Mouse (Mus musculus) kidney, embryonic 14.5 days (tissue): ENCODE results near the gene Astn2. TPM values are rescaled to one million over a fixed set of nuclear protein-coding genes. Genes with fewer than 3 reads are reported as not detected.

Source experiments
- ATAC-seq: fragments of 200-750 bp; cut with Nextera tagmentation; 2 replicates; pipeline ENCODE4 v1.8.0; 2017; ENCODE audit warnings: moderate number of reproducible peaks, mild to moderate bottlenecking, moderate TSS enrichment, moderate library complexity; ENCODE audit not compliant: low FRiP score, low TSS enrichment
- H3K27ac ChIP-seq: fragments of 300-500 bp; sonication (generic); 2 replicates; pipeline ENCODE4 v1.5.1; 2014; ENCODE audit warnings: low read depth, mild to moderate bottlenecking, low read length, moderate library complexity, mixed read lengths
- H3K27me3 ChIP-seq: fragments of 300-500 bp; sonication (generic); 2 replicates; pipeline ENCODE4 v1.6.1; 2014; ENCODE audit warnings: mild to moderate bottlenecking, low read length; ENCODE audit not compliant: control insufficient read depth, insufficient read depth
- H3K36me3 ChIP-seq: fragments of 300-500 bp; sonication (generic); 2 replicates; pipeline ENCODE4 v1.6.1; 2014; ENCODE audit warnings: low read length, mixed read lengths; ENCODE audit not compliant: control insufficient read depth, insufficient read depth
- H3K4me1 ChIP-seq: fragments of 300-500 bp; sonication (generic); 2 replicates; pipeline ENCODE4 v1.6.1; 2014; ENCODE audit warnings: low read length, mixed read lengths; ENCODE audit not compliant: control insufficient read depth, insufficient read depth
- H3K4me2 ChIP-seq: fragments of 300-500 bp; sonication (generic); replicated peaks from 2 replicates; pipeline ENCODE4 v1.6.1; 2014; ENCODE audit warnings: low read depth, mild to moderate bottlenecking, low read length
- H3K4me3 ChIP-seq: fragments of 300-500 bp; sonication (generic); 2 replicates; pipeline ENCODE4 v1.5.1; 2014; ENCODE audit warnings: mild to moderate bottlenecking, low read length
- H3K9ac ChIP-seq: fragments of 300-500 bp; sonication (generic); 2 replicates; pipeline ENCODE4 v1.6.1; 2014; ENCODE audit warnings: low read depth, mild to moderate bottlenecking, low read length, moderate library complexity
- H3K9me3 ChIP-seq: fragments of 300-500 bp; sonication (generic); 2 replicates; pipeline ENCODE4 v1.6.1; 2016; ENCODE audit warnings: low read length; ENCODE audit not compliant: control insufficient read depth
- WGBS: fragments of 180-500 bp; shearing (Covaris S2); extraction: QIAGEN DNeasy Blood & Tissue Kit; methylation state at CpG from one replicate; pipeline ENCODE4 v1.1.7; 2014; 5-methylcytosine and 5-hydroxymethylcytosine counted together
- polyA plus RNA-seq: library from polyadenylated mRNA; unstranded; fragments of >200 nt; fragmentation: Nextera tagmentation; extraction: Ambion mirVana; gene quantifications from 2 replicates; pipeline ENCODE4 v1.2.1, GENCODE M21; 2014

Gene Astn2
- polyA plus RNA-seq, 1 experiment from 2014 or later = 0.60 TPM

DNA sequence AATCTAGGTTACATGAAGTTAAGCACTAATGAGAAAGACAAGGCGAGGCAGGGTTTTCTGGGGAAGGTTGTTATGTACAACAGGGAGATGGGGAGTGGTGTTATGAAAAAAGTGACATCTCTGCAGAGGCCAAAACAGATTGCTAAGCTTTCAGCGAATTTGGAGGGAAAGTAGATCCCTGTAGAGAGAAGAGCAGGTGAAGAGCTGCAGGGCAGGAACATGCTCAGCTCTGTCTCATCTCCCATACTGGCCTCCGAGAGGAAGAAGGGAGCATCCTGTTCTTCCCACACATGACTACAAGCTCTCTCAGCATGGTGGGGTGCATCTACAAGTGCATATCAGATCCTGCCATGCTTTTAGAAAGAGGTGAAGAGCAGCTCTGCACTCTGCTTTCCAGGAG lies 245.7 kb downstream of the Astn2 start:
- Histone ChIP-seq H3K9ac (no peak overlapping the region), H3K36me3 (no peaks in the 10 kb centered on the region), H3K27ac (no peak overlapping the region), H3K4me2 (no peak overlapping the region), H3K9me3 (no peaks in the 10 kb centered on the region), H3K4me1 (no peaks in the 10 kb centered on the region), H3K4me3 (no peak overlapping the region), H3K27me3 (no peaks in the 10 kb centered on the region)
- no peak for ATAC-seq
- 87% methylated on average over 3 of the region's 3 CpGs for WGBS

DNA sequence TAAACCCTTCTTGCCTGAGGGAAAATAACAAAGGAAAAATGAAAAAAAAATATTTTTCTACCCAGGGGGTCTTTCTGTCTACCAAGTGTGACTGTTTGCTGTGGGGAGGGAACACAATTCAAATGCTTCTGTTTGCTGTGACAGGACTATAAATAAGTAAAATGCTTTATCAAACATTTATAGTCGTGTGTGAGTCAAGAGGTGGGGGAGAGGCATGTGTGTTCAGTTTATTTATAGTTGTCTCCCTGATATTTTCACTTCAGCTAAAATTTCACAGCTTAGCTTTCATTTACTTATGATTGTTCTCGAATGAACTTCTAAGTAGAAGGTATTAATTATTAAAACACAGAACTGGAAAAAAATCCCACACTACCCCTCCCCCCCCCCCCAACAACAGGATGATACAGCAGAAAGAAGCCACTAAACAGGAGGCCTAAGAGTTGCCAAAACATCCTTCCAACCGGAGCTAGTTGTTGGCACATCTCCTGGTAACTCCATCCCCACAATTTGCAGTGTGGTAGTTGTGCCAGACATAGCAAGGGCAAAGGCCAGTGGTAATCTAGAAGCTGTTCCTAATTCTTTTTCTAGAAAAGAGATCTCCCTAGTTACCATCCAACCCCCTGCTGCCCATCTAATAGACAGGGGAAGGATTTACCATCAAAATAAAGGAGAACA lies 246.8 kb downstream of the Astn2 start:
- H3K9ac ChIP-seq = no peak overlapping the region
- no peak for ATAC-seq
- H3K27me3 ChIP-seq = no peaks in the 10 kb centered on the region
- WGBS = 36% methylated on average over 3 of the region's 3 CpGs
- H3K9me3 ChIP-seq = no peaks in the 10 kb centered on the region
- no peaks in the 10 kb centered on the region for H3K36me3 ChIP-seq
- no peak overlapping the region for H3K4me2 ChIP-seq
- H3K4me3 ChIP-seq = no peak overlapping the region
- no peaks in the 10 kb centered on the region for H3K4me1 ChIP-seq
- no peak overlapping the region for H3K27ac ChIP-seq

DNA sequence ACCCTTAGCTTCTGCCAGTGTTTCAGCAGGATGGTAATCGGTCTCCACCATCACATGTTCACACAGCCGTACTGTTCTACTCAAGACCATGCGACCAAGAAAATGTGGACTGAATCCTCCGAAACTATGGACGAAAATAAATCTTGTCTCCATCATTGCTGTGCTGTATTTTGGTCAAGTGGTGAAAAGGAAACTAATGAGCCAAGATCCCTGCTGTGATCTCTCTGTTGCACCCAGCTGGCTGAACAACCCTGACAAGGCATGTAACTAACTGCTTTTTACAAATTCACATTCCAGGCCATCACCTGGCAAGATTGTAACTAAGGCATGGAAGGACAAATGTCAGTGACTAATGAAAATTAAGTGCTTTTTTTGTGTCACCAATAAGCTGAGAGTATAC lies 257.9 kb downstream of the Astn2 start:
- Histone ChIP-seq H3K27ac (no peak overlapping the region), H3K36me3 (no peaks in the 10 kb centered on the region), H3K9me3 (no peaks in the 10 kb centered on the region), H3K4me3 (no peak overlapping the region), H3K9ac (no peak overlapping the region), H3K27me3 (no peaks in the 10 kb centered on the region), H3K4me2 (no peak overlapping the region), H3K4me1 (no peaks in the 10 kb centered on the region)
- WGBS = 90% methylated on average over 5 of the region's 5 CpGs
- no peak for ATAC-seq

DNA sequence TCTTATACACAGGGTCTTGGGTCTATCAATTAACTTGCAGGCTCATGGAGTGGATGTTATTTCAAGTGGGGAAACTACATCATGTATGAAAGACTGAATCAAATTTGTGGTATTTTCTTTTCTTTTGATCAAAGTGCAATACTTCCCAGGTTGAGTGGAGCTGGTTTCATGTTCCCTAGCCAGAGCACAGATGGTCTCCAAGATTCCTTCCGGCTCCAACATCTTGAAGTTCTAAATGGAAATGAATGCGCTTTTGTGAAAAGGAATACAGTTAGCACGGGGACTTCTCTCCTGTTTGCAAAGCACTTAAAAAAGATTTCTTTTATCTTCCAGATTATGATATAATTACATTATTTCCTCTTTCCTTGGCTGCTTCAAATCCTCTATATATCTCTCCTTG lies 278.2 kb downstream of the Astn2 start:
- H3K4me2 ChIP-seq = no peak overlapping the region
- no peaks in the 10 kb centered on the region for H3K27me3 ChIP-seq
- H3K4me3 ChIP-seq = no peak overlapping the region
- H3K9ac ChIP-seq = no peak overlapping the region
- ATAC-seq = no peak
- no peaks in the 10 kb centered on the region for H3K9me3 ChIP-seq
- H3K27ac ChIP-seq = no peak overlapping the region
- no peaks in the 10 kb centered on the region for H3K4me1 ChIP-seq
- no peaks in the 10 kb centered on the region for H3K36me3 ChIP-seq
- 68% methylated on average over 3 of the region's 3 CpGs for WGBS

DNA sequence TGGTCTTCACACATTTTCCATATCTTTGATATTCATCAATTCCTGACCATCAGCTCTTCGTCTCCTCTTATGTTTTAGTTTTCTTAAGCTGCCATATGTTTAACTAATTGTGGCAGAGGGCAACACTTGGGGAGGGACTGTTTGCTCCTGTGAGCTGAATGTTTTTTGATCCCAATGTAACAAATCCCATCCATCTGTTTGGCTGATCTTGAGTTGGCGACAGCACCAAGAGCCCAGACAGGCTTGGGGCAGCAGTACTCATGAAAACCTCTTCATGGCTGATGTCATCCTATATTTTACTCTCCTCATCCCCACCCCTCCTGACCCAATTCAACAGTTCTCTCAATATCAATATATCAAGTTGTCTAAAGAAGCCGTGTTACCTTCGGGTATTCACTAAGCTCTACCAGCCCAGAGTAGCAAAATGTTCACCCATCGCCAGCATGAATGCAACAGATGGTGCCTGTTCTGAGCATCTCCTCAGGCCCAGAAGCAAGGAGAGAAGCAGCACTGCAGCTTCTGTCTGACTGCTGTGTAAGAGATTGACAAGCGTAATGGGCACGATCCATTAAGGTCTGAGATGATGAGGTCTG lies 281.5 kb downstream of the Astn2 start:
- H3K27ac ChIP-seq = no peak overlapping the region
- no peak overlapping the region for H3K9ac ChIP-seq
- no peaks in the 10 kb centered on the region for H3K4me1 ChIP-seq
- H3K27me3 ChIP-seq = no peaks in the 10 kb centered on the region
- no peaks in the 10 kb centered on the region for H3K9me3 ChIP-seq
- no peak overlapping the region for H3K4me3 ChIP-seq
- no peak for ATAC-seq
- WGBS = 85% methylated on average over 7 of the region's 7 CpGs
- H3K4me2 ChIP-seq = no peak overlapping the region
- H3K36me3 ChIP-seq = no peaks in the 10 kb centered on the region

DNA sequence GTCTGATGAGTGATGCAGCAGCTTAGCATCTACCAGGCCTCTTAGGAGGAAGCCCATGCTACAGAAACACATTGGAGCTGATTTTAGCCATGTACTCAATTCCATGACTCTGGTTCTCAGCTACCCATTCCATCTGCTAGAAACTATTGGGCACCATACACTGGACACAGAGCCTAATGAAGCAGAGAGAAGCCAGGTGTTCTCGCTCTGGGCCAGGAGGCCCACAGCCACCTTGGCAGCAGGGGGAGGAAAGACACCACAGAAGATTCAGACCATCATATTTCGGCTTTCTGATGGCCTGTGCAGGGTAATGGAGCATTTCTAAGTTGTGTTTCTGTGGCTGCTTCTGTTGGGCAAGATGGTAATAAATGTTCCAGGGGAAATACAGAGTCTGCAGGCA lies 290.2 kb downstream of the Astn2 start:
- H3K4me1 ChIP-seq = no peaks in the 10 kb centered on the region
- no peak overlapping the region for H3K27ac ChIP-seq
- no peak overlapping the region for H3K4me3 ChIP-seq
- no peaks in the 10 kb centered on the region for H3K36me3 ChIP-seq
- H3K27me3 ChIP-seq = no peaks in the 10 kb centered on the region
- H3K4me2 ChIP-seq = no peak overlapping the region
- WGBS = 72% methylated on average over 2 of the region's 2 CpGs
- no peak for ATAC-seq
- H3K9ac ChIP-seq = no peak overlapping the region
- no peaks in the 10 kb centered on the region for H3K9me3 ChIP-seq

DNA sequence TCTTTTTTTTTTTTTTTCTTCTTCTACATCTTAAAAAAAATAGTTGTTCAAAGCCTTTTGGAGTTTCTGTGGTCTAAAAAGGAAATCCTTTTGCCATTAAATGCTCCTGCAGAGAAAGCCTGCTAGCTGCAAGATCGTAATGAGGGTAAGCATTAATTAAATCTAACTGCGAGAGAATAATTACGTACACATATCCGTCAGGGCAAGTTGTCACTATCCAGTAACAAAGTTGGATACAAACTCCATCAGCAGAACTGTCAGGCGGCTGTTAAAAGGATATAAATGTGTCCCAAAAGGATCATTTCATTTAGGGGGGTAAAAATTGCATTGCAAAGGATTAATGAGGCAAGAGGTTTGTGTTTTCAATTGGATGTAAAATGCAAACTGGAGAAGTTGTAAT lies 302.4 kb downstream of the Astn2 start:
- no peaks in the 10 kb centered on the region for H3K9me3 ChIP-seq
- no peak overlapping the region for H3K4me3 ChIP-seq
- no peaks in the 10 kb centered on the region for H3K27me3 ChIP-seq
- no peaks in the 10 kb centered on the region for H3K4me1 ChIP-seq
- H3K27ac ChIP-seq = no peak overlapping the region
- ATAC-seq = no peak
- H3K4me2 ChIP-seq = no peak overlapping the region
- 30% methylated on average over 5 of the region's 5 CpGs for WGBS
- H3K9ac ChIP-seq = no peak overlapping the region
- no peaks in the 10 kb centered on the region for H3K36me3 ChIP-seq

DNA sequence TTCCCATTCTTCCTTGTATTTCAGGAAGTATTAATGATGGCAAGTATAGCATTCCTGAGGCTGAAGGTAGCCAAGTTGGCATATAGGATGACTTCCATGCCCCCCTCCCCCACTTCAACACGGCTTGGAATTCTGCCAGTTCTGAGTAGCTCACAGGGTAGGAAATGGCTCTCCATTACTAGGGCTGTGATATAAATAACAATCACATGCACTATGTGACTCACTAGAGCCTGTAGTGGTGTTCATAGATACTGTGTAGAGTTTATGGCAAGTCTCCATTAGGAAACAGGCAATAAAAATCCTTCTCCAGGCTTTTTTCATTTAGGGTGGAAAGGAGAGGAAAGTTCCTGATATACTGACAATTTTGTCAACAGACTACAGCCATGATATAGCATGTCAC lies 306.8 kb downstream of the Astn2 start:
- Histone ChIP-seq H3K4me2 (no peak overlapping the region), H3K9me3 (no peaks in the 10 kb centered on the region), H3K27me3 (no peaks in the 10 kb centered on the region), H3K4me3 (no peak overlapping the region), H3K9ac (no peak overlapping the region), H3K4me1 (no peaks in the 10 kb centered on the region), H3K36me3 (no peaks in the 10 kb centered on the region), H3K27ac (no peak overlapping the region)
- no peak for ATAC-seq
- 88% methylated on average over 1 of the region's 1 CpGs for WGBS

DNA sequence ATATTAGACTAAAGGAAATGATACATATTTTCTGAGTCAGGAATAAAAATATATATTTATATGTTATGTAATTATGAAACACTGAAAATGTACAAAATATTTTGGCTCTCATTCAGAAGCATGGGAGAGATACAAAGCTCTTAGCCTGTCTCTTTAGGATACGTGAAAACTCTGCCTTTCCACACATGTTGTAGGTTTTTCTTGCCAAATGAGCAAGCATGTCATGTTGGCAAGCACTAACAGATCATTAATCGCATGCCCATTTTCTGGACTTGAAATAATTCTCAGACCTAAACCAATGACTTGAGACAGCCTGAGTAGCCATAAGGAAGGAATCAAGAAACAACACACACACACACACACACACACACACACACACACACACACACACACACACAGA lies 308.3 kb downstream of the Astn2 start:
- WGBS = 83% methylated on average over 2 of the region's 2 CpGs
- Histone ChIP-seq H3K4me2 (no peak overlapping the region), H3K9me3 (no peaks in the 10 kb centered on the region)

More for the DNA sequence above, 308.3 kb downstream of the Astn2 start:
- Histone ChIP-seq H3K4me1 (no peaks in the 10 kb centered on the region), H3K4me3 (no peak overlapping the region), H3K27me3 (no peaks in the 10 kb centered on the region), H3K36me3 (no peaks in the 10 kb centered on the region), H3K27ac (no peak overlapping the region), H3K9ac (no peak overlapping the region)
- no peak for ATAC-seq
